Mouse (Mus musculus): ENCODE measurements around the gene Alg9.

Gene Alg9

GRCm38 (mm10) chr9:50774991-50775612 is at the start of gene Alg9, which contains the start of gene 1110032A03Rik:
Gene Alg9, plus strand, starts transcription at chr9:50775019.
Gene 1110032A03Rik, minus strand, starts transcription at chr9:50775520.
- DNase-seq (ENCODE audit: low spot score in 2 of 2) = peak; percentile 82 to 84

- no peak for DNase-seq (ENCODE audit: low spot score in 2 of 2)
These were observed 48.8 kb upstream of the Alg9 start for GRCm38 (mm10) chr9:50725921-50726590.

GRCm38 (mm10) chr9:50727171-50727924 is 47.5 kb upstream of the Alg9 start:
- peak; percentile 61 to 77 for DNase-seq (ENCODE audit: low spot score in 2 of 2)

GRCm38 (mm10) chr9:50727925-50728651 is 46.7 kb upstream of the Alg9 start:
- peak; percentile 89 to 91 for DNase-seq (ENCODE audit: low spot score in 2 of 2)

GRCm38 (mm10) chr9:50729600-50729999 is 45.2 kb upstream of the Alg9 start:
- DNase-seq (ENCODE audit: low spot score in 2 of 2) = no peak

- DNase-seq (ENCODE audit: low spot score in 2 of 2) = no peak
These were observed 42.3 kb upstream of the Alg9 start for GRCm38 (mm10) chr9:50732560-50732959.

GRCm38 (mm10) chr9:50734989-50735388 is 39.8 kb upstream of the Alg9 start:
- no peak for DNase-seq (ENCODE audit: low spot score in 2 of 2)

- peak; percentile 83 to 86 for DNase-seq (ENCODE audit: low spot score in 2 of 2)
These were observed 35.6 kb upstream of the Alg9 start, which contains the start of gene Dixdc1 for GRCm38 (mm10) chr9:50738914-50739870. Gene Dixdc1, minus strand, starts transcription at chr9:50739517.

- DNase-seq (ENCODE audit: low spot score in 2 of 2) = no peak
These were observed 33.7 kb upstream of the Alg9 start for GRCm38 (mm10) chr9:50740867-50741784.

- no peak for DNase-seq (ENCODE audit: low spot score in 2 of 2)
These were observed 32.6 kb upstream of the Alg9 start for GRCm38 (mm10) chr9:50742261-50742660.

GRCm38 (mm10) chr9:50742744-50743143 is 32.1 kb upstream of the Alg9 start:
- no peak for DNase-seq (ENCODE audit: low spot score in 2 of 2)

GRCm38 (mm10) chr9:50745806-50746205 is 29.0 kb upstream of the Alg9 start:
- no peak for DNase-seq (ENCODE audit: low spot score in 2 of 2)

- DNase-seq (ENCODE audit: low spot score in 2 of 2) = no peak
These were observed 28.6 kb upstream of the Alg9 start, which contains the start of gene 2310030G06Rik for GRCm38 (mm10) chr9:50746214-50746677. Gene 2310030G06Rik, minus strand, starts transcription at chr9:50746536.

GRCm38 (mm10) chr9:50750706-50751105 is 24.1 kb upstream of the Alg9 start:
- no peak for DNase-seq (ENCODE audit: low spot score in 2 of 2)

- DNase-seq (ENCODE audit: low spot score in 2 of 2) = no peak
These were observed 23.5 kb upstream of the Alg9 start, which contains the start of gene Cryab for GRCm38 (mm10) chr9:50751323-50751722. Gene Cryab, plus strand, starts transcription at chr9:50751325.

- no peak for DNase-seq (ENCODE audit: low spot score in 2 of 2)
These were observed 22.7 kb upstream of the Alg9 start, which contains the start of gene Hspb2 for GRCm38 (mm10) chr9:50752054-50752602. Gene Hspb2, minus strand, starts transcription at chr9:50752354.

- peak; percentile 57 to 71 for DNase-seq (ENCODE audit: low spot score in 2 of 2)
These were observed 21.8 kb upstream of the Alg9 start for GRCm38 (mm10) chr9:50752784-50753615.

- no peak for DNase-seq (ENCODE audit: low spot score in 2 of 2)
These were observed 20.9 kb upstream of the Alg9 start for GRCm38 (mm10) chr9:50753947-50754346.
